Mouse (Mus musculus): Measurements from ENCODE around the gene Vars2. TPM values are rescaled to one million over a fixed set of nuclear protein-coding genes. Genes with fewer than 3 reads are reported as not detected.
A peak's percentile ranks its signal among the peaks of the same experiment; 100 is the strongest.

Gene Vars2
- polyA plus RNA-seq (2015; fragmentation: Nextera tagmentation; extraction: Ambion mirVana) = 15.9 and 17.4 TPM in 2 replicates

DNA sequence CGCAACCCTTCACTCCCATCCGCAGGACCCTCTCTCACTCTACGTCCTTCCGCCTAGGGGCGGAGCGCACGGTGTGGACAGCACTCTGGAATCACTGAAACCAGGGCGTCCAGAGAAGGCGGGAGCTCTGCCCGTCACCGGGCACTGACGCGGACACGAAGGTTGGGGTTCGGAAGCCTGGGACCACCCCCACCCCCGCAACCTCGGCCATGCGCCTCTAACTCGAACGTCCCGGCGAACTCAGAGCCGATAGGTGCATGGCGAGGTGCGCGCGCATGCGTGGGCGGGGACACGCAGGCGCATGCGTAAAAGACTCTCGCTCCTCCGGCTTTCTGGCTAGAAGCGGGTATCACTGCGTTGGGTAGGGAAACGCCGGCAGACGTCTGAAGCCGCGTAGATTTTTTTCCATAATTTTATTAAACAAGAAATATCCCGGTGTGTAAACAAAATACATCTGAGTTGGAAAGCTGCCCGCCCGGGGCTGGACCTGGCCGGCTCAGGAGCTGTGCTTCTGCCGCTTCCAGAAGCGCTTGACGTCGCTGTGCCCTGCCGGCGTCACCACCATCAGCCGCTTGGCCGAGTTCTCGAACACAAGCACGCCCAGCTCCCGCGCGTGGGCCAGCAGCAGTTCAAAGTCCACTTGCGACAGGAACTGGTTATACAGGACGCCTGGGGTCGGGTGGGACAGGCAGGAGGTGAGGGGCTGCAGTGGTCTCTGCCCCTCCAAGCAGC lies at the start of gene Vars2:
Vars2 (minus strand) TSS at position 259 of the 732 bp plus-strand sequence.
- peak; percentile 81 for ATAC-seq (ENCODE audit: insufficient number of reproducible peaks, insufficient read depth, low FRiP score, low TSS enrichment, low read depth)
- H3K9ac ChIP-seq = peak within 1 kb of the TSS; percentile 86
- peaks cover 54% of the 10 kb centered on the region for H3K36me3 ChIP-seq
- no peaks in the 10 kb centered on the region for H3K27me3 ChIP-seq
- H3K4me2 ChIP-seq = peak within 1 kb of the TSS; percentile 84
- H3K27ac ChIP-seq = peak within 1 kb of the TSS; percentile 85
- under 1% methylated on average over 61 of the region's 61 CpGs for WGBS
- H3K4me3 ChIP-seq = peak within 1 kb of the TSS; percentile 74
- no peaks in the 10 kb centered on the region for H3K9me3 ChIP-seq
- H3K4me1 ChIP-seq = peaks cover 16% of the 10 kb centered on the region

GRCm38 (mm10) chr17:35717080-35717479 lies 49.7 kb upstream of the Vars2 start:
- Histone ChIP-seq H3K4me3 (no peak overlapping the region), H3K4me2 (no peak overlapping the region), H3K27ac (no peak overlapping the region), H3K9me3 (no peaks in the 10 kb centered on the region), H3K27me3 (no peaks in the 10 kb centered on the region), H3K9ac (no peak overlapping the region), H3K36me3 (no peaks in the 10 kb centered on the region), H3K4me1 (peaks cover 16% of the 10 kb centered on the region)
- ATAC-seq (ENCODE audit: insufficient number of reproducible peaks, insufficient read depth, low FRiP score, low TSS enrichment, low read depth) = no peak
- WGBS = 81% methylated on average over 6 of the region's 6 CpGs

GRCm38 (mm10) chr17:35716114-35716513 lies 48.7 kb upstream of the Vars2 start:
- Histone ChIP-seq H3K36me3 (no peaks in the 10 kb centered on the region), H3K9ac (no peak overlapping the region), H3K4me1 (peaks cover 14% of the 10 kb centered on the region), H3K27me3 (no peaks in the 10 kb centered on the region), H3K9me3 (no peaks in the 10 kb centered on the region), H3K27ac (no peak overlapping the region), H3K4me3 (no peak overlapping the region), H3K4me2 (no peak overlapping the region)
- ATAC-seq (ENCODE audit: insufficient number of reproducible peaks, insufficient read depth, low FRiP score, low TSS enrichment, low read depth) = no peak
- WGBS = 89% methylated on average over 3 of the region's 3 CpGs

DNA sequence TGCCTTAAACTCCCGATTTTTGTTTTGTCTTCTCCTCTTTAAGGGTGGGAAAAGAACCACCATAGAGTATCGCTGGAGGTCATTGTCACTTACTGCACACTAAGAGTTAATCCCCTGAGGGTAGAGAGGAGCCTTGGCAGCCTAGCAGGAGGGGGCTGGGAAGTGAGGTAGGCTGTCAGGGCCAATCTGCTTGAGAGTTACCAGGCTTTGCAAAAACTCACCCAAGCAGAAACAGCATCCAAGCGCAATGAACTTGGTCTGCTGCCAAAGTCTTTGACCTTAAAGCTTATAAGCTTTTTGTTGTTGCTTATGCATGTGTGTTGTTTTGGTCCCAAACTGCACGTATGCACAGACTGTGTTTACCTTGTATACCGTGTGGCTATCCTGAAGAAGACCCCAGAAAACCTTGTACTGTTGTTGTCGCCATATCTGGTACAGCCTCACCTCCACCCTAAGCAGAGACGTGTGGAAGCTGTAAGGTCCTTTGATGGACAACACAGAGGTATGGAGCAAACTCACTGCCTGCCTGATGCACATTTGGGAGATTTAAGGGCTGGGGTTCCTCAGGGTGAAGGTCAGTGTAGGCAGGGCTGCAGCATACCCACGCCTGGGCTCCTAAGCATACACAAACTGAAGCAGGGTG lies 43.4 kb upstream of the Vars2 start:
- Histone ChIP-seq H3K36me3 (no peaks in the 10 kb centered on the region), H3K4me2 (peak overlapping the region; percentile 34), H3K9me3 (no peaks in the 10 kb centered on the region), H3K4me3 (no peak overlapping the region), H3K27me3 (no peaks in the 10 kb centered on the region), H3K27ac (peak overlapping the region; percentile 77), H3K9ac (no peak overlapping the region), H3K4me1 (peaks cover 29% of the 10 kb centered on the region)
- ATAC-seq (ENCODE audit: insufficient number of reproducible peaks, insufficient read depth, low FRiP score, low TSS enrichment, low read depth) = peak; percentile 62; the same call in 1 of the 2 replicates
- 28% methylated on average over 8 of the region's 8 CpGs for WGBS

- no peak overlapping the region for H3K4me3 ChIP-seq
- peaks cover 51% of the 10 kb centered on the region for H3K4me1 ChIP-seq
- H3K9me3 ChIP-seq = no peaks in the 10 kb centered on the region
- H3K9ac ChIP-seq = no peak overlapping the region
- H3K27ac ChIP-seq = peak overlapping the region; percentile 57; the same call in 1 of the 2 replicates
- no peak for ATAC-seq (ENCODE audit: insufficient number of reproducible peaks, insufficient read depth, low FRiP score, low TSS enrichment, low read depth)
- H3K36me3 ChIP-seq = no peaks in the 10 kb centered on the region
- 75% methylated on average over 2 of the region's 2 CpGs for WGBS
- no peak overlapping the region for H3K4me2 ChIP-seq
- no peaks in the 10 kb centered on the region for H3K27me3 ChIP-seq
Observed at GRCm38 (mm10) chr17:35708611-35709010, 41.2 kb upstream of the Vars2 start.

- no peak for ATAC-seq (ENCODE audit: insufficient number of reproducible peaks, insufficient read depth, low FRiP score, low TSS enrichment, low read depth)
- WGBS = 43% methylated on average over 7 of the region's 7 CpGs
- peak overlapping the region; percentile 57; the same call in 1 of the 2 replicates for H3K27ac ChIP-seq
Observed at GRCm38 (mm10) chr17:35707929-35708328, 40.5 kb upstream of the Vars2 start.

DNA sequence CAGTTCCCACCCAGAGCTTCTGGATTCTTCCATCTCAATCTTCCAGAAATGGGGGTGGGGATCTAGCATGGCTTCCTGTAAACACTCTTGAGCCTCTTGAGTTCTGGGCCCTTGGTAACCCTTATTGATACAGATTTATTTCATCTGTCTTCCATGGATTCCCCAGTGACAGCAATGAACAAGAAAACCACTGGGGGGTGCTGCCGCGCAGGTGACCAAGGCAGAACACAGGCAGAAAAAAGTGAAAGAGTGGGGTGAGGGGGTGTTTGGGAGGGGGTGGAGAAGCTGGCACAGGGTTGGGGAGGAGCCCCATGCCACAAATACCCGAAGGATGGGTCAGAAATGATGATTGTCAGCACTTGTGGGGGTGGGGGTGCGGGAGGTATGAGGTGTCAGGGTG lies 38.4 kb upstream of the Vars2 start:
- Histone ChIP-seq H3K9me3 (no peaks in the 10 kb centered on the region), H3K9ac (no peak overlapping the region), H3K27ac (no peak overlapping the region), H3K4me1 (peaks cover 70% of the 10 kb centered on the region), H3K27me3 (no peaks in the 10 kb centered on the region), H3K4me2 (no peak overlapping the region), H3K4me3 (no peak overlapping the region), H3K36me3 (no peaks in the 10 kb centered on the region)
- 22% methylated on average over 4 of the region's 4 CpGs for WGBS
- no peak for ATAC-seq (ENCODE audit: insufficient number of reproducible peaks, insufficient read depth, low FRiP score, low TSS enrichment, low read depth)

More at GRCm38 (mm10) chr17:35707929-35708328, 40.5 kb upstream of the Vars2 start:
- Histone ChIP-seq H3K4me3 (no peak overlapping the region), H3K9ac (no peak overlapping the region), H3K27me3 (no peaks in the 10 kb centered on the region), H3K9me3 (no peaks in the 10 kb centered on the region), H3K4me1 (peaks cover 54% of the 10 kb centered on the region), H3K36me3 (no peaks in the 10 kb centered on the region), H3K4me2 (no peak overlapping the region)

GRCm38 (mm10) chr17:35704621-35705464 lies 37.5 kb upstream of the Vars2 start, which contains the start of gene Ddr1:
Ddr1 (minus strand) TSS chr17:35704621.
- no peak for ATAC-seq (ENCODE audit: insufficient number of reproducible peaks, insufficient read depth, low FRiP score, low TSS enrichment, low read depth)
- H3K4me1 ChIP-seq = peaks cover 65% of the 10 kb centered on the region
- H3K4me3 ChIP-seq = peak within 1 kb of the TSS; percentile 37
- H3K9ac ChIP-seq = peak within 1 kb of the TSS; percentile 66
- H3K9me3 ChIP-seq = no peaks in the 10 kb centered on the region
- peak within 1 kb of the TSS; percentile 91 for H3K27ac ChIP-seq
- no peaks in the 10 kb centered on the region for H3K27me3 ChIP-seq
- H3K36me3 ChIP-seq = no peaks in the 10 kb centered on the region
- peak within 1 kb of the TSS; percentile 85 for H3K4me2 ChIP-seq
- 11% methylated on average over 19 of the region's 19 CpGs for WGBS

DNA sequence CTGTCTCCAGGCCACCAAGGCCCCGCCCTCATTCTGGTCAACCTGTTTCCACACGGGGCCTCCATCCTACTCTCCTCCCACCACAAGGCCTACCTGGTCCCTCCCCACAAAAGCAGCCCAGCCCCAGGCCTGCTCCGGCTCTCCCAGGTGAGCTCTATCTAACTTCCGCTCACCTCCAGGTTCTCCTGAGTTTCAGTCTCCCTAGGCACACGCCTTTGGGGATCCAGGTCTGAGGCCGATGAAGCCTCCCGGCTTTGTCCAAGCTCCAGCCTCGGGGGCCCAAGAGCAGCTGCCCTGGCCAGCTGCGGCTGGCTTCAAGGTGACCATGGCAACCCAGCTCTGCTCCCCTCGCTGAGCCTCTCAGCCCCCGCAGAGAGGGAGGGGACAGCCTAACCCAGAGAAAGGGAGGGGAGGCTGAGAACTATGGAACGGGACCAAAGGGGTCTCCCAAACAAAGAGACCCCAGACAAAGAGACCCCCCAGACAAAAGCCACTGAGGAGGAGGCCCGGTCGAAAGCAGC lies 36.4 kb upstream of the Vars2 start:
- H3K36me3 ChIP-seq = no peaks in the 10 kb centered on the region
- H3K27ac ChIP-seq = peak overlapping the region; percentile 91
- H3K4me3 ChIP-seq = peak overlapping the region; percentile 37
- peak overlapping the region; percentile 66 for H3K9ac ChIP-seq
- H3K4me1 ChIP-seq = peaks cover 71% of the 10 kb centered on the region
- WGBS = 6% methylated on average over 14 of the region's 14 CpGs
- H3K4me2 ChIP-seq = peak overlapping the region; percentile 85
- no peak for ATAC-seq (ENCODE audit: insufficient number of reproducible peaks, insufficient read depth, low FRiP score, low TSS enrichment, low read depth)
- H3K27me3 ChIP-seq = no peaks in the 10 kb centered on the region
- no peaks in the 10 kb centered on the region for H3K9me3 ChIP-seq

- ATAC-seq (ENCODE audit: insufficient number of reproducible peaks, insufficient read depth, low FRiP score, low TSS enrichment, low read depth) = no peak
- Histone ChIP-seq H3K27ac (peak overlapping the region; percentile 97), H3K36me3 (no peaks in the 10 kb centered on the region), H3K4me1 (peaks cover 72% of the 10 kb centered on the region), H3K4me3 (peak overlapping the region; percentile 61; the same call in 1 of the 2 replicates), H3K9me3 (no peaks in the 10 kb centered on the region), H3K4me2 (peak overlapping the region; percentile 85), H3K9ac (peak overlapping the region; percentile 78; the same call in 1 of the 2 replicates), H3K27me3 (no peaks in the 10 kb centered on the region)
- 9% methylated on average over 2 of the region's 2 CpGs for WGBS
Observed at GRCm38 (mm10) chr17:35703065-35703464, 35.7 kb upstream of the Vars2 start.

DNA sequence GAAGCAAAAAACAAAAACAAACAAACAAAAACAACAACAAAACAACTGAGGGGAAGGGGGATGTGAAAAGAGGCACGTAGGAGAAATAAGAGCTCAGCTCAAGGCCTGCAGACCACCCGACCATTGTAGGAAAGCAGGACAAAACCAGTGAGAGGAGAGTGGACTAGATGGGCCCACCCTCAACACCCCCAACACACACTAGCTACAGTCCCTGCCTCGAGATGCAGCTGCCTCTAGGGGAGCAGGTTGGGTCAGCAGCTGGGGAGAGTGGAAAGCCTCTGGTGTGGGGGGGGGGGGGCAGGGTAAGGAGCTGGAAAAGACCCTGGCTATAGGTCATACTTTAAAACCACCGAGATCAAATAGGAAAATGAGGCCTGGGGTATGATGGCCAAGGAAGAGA lies 35.2 kb upstream of the Vars2 start:
- no peaks in the 10 kb centered on the region for H3K9me3 ChIP-seq
- no peaks in the 10 kb centered on the region for H3K27me3 ChIP-seq
- WGBS = 6% methylated on average over 4 of the region's 4 CpGs
- peak overlapping the region; percentile 85 for H3K4me2 ChIP-seq
- ATAC-seq (ENCODE audit: insufficient number of reproducible peaks, insufficient read depth, low FRiP score, low TSS enrichment, low read depth) = no peak
- peaks cover 74% of the 10 kb centered on the region for H3K4me1 ChIP-seq
- peak overlapping the region; percentile 61 for H3K4me3 ChIP-seq
- H3K36me3 ChIP-seq = no peaks in the 10 kb centered on the region
- H3K9ac ChIP-seq = peak overlapping the region; percentile 78
- H3K27ac ChIP-seq = peak overlapping the region; percentile 97

Data from embryonic facial prominence, embryonic 13.5 days (tissue).